Comparison of ENCODE assay signal across 8 mouse cellular contexts in the genomic region with DNA sequence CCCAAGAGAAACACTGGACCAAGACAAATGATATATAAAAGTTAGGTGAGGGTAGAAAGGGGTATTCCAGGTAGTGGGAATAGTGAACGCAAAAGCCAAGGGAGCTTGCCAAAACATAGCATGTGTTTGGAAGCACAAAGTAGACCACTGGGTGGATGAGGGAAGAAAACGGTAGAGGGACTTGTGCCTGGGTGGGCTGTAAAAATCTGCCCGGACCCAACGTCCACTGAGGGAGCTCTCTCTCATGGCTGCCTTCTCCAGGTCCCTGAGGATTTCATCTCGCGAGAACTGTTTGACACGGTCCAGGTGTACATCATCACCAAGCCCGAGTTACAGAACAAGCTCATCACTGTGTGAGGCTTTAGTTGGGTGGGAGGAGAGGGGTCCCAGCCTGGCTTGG. TPM values are rescaled to one million over a fixed set of nuclear protein-coding genes. Genes with fewer than 3 reads are reported as not detected.
DNase-seq lines count a peak whose midpoint lies in the region; ATAC-seq and TF ChIP-seq lines count a peak whose summit lies in the region.

No protein-coding gene starts in this region.

- H3K27me3 ChIP-seq in kidney, embryonic 14.5 days (ENCODE audit: control insufficient read depth, insufficient read depth, low read length): no peaks in the 10 kb centered on the region
- no peaks in the 10 kb centered on the region for H3K27me3 ChIP-seq in hindbrain, embryonic 15.5 days
- no peaks in the 10 kb centered on the region for H3K27me3 ChIP-seq in midbrain, embryonic 15.5 days (replicated peaks)

- H3K4me3 ChIP-seq in kidney, embryonic 14.5 days (ENCODE audit: low read length): peak overlapping the region; percentile 45
- H3K4me3 ChIP-seq in cortical plate, adult 2 months (ENCODE audit: insufficient read depth, low read length): peak overlapping the region; percentile 51
- peak overlapping the region; percentile 75 for H3K4me3 ChIP-seq in hindbrain, embryonic 15.5 days
- H3K4me3 ChIP-seq in midbrain, embryonic 15.5 days: peak overlapping the region; percentile 72
- no peak overlapping the region for H3K4me3 ChIP-seq in lung, adult 2 months (replicated peaks; ENCODE audit: extremely low read depth, low read depth, low read length)

- TF ChIP-seq CTCF in cortical plate, adult 2 months (IDR thresholded peaks at IDR 0.05; ENCODE audit: extremely low read depth, insufficient read depth, low read length): no peak
- TF ChIP-seq CTCF in lung, adult 2 months (IDR thresholded peaks at IDR 0.05; ENCODE audit: insufficient read depth, low read length): no peak

- ATAC-seq in kidney, embryonic 14.5 days (ENCODE audit: low FRiP score, low TSS enrichment): no peak
- ATAC-seq in hindbrain, embryonic 15.5 days (ENCODE audit: low FRiP score, low read depth): no peak
- ATAC-seq in midbrain, embryonic 15.5 days (replicated peaks): no peak

- no peak overlapping the region for H3K27ac ChIP-seq in kidney, embryonic 14.5 days (ENCODE audit: low read depth, low read length)
- H3K27ac ChIP-seq in cortical plate, adult 2 months (ENCODE audit: insufficient read depth, low read length): no peak overlapping the region
- H3K27ac ChIP-seq in hindbrain, embryonic 15.5 days (replicated peaks): no peak overlapping the region
- H3K27ac ChIP-seq in midbrain, embryonic 15.5 days: no peak overlapping the region; the same call in 1 of the 2 replicates

- DNase-seq in kidney, adult 8-10 months: no peak
- no peak for DNase-seq in right cerebral cortex, postnatal 10 days (ENCODE audit: low spot score in 2 of 2)
- no peak for DNase-seq in right cerebral cortex, postnatal 36 days (ENCODE audit: low spot score in 2 of 2)
- no peak for DNase-seq in lung, adult 2 months

- 35% methylated on average over 8 of the region's 8 CpGs for WGBS in kidney, embryonic 14.5 days
- WGBS in hindbrain, embryonic 15.5 days: 50% methylated on average over 8 of the region's 8 CpGs
- 54% methylated on average over 8 of the region's 8 CpGs for WGBS in midbrain, embryonic 15.5 days
- 32% methylated on average over 8 of the region's 8 CpGs for WGBS in lung, adult 2 months

- H3K9ac ChIP-seq in kidney, embryonic 14.5 days (ENCODE audit: low read depth, low read length): peak overlapping the region; percentile 65
- H3K9ac ChIP-seq in hindbrain, embryonic 15.5 days: peak overlapping the region; percentile 63; the same call in 1 of the 2 replicates
- H3K9ac ChIP-seq in midbrain, embryonic 15.5 days: peak overlapping the region; percentile 63

- H3K9me3 ChIP-seq in kidney, embryonic 14.5 days (ENCODE audit: control insufficient read depth, low read length): no peaks in the 10 kb centered on the region
- no peaks in the 10 kb centered on the region for H3K9me3 ChIP-seq in hindbrain, embryonic 15.5 days
- no peaks in the 10 kb centered on the region for H3K9me3 ChIP-seq in midbrain, embryonic 15.5 days

- no peak for TF ChIP-seq POLR2A in cortical plate, adult 2 months (IDR thresholded peaks at IDR 0.05; ENCODE audit: extremely low read depth, insufficient read depth, low read length)
- TF ChIP-seq POLR2A in lung, adult 2 months (IDR thresholded peaks at IDR 0.05; ENCODE audit: borderline replicate concordance, extremely low read depth, low read depth, low read length): no peak

- peaks cover 38% of the 10 kb centered on the region for H3K36me3 ChIP-seq in kidney, embryonic 14.5 days (ENCODE audit: control insufficient read depth, insufficient read depth, low read length)
- H3K36me3 ChIP-seq in hindbrain, embryonic 15.5 days: peaks cover 42% of the 10 kb centered on the region
- peaks cover 38% of the 10 kb centered on the region for H3K36me3 ChIP-seq in midbrain, embryonic 15.5 days (replicated peaks)

- peaks cover 19% of the 10 kb centered on the region; the same call in 1 of the 2 replicates for H3K4me1 ChIP-seq in kidney, embryonic 14.5 days (ENCODE audit: control insufficient read depth, insufficient read depth, low read length)
- H3K4me1 ChIP-seq in cortical plate, adult 2 months (ENCODE audit: control insufficient read depth, insufficient read depth, low read length): no peaks in the 10 kb centered on the region
- H3K4me1 ChIP-seq in hindbrain, embryonic 15.5 days (replicated peaks): peaks cover 46% of the 10 kb centered on the region
- peaks cover 50% of the 10 kb centered on the region for H3K4me1 ChIP-seq in midbrain, embryonic 15.5 days
- H3K4me1 ChIP-seq in lung, adult 2 months (ENCODE audit: control insufficient read depth, insufficient read depth, low read length): peaks cover 9% of the 10 kb centered on the region; the same call in 1 of the 2 replicates

- peak overlapping the region; percentile 77 for H3K4me2 ChIP-seq in kidney, embryonic 14.5 days (replicated peaks; ENCODE audit: low read depth, low read length)
- H3K4me2 ChIP-seq in hindbrain, embryonic 15.5 days: peak overlapping the region; percentile 72
- H3K4me2 ChIP-seq in midbrain, embryonic 15.5 days: peak overlapping the region; percentile 83

RNA-seq across cellular contexts. Expression of gene Nprl2, which starts 0.7 kb away (rescaled TPM):
- polyA plus RNA-seq in kidney, embryonic 14.5 days (2014; fragmentation: Nextera tagmentation; extraction: Ambion mirVana): 41.0 and 48.6 TPM in 2 replicates
- polyA plus RNA-seq in cortical plate, adult 2 months (2012; rRNA removed): 66.7 and 67.2 TPM in 2 replicates
- polyA plus RNA-seq in hindbrain, embryonic 15.5 days (2015; fragmentation: Nextera tagmentation; extraction: Ambion mirVana): 69.2 and 70.2 TPM in 2 replicates
- polyA plus RNA-seq in midbrain, embryonic 15.5 days (2015; fragmentation: Nextera tagmentation; extraction: Ambion mirVana): 78.4 and 81.6 TPM in 2 replicates
- polyA plus RNA-seq in lung, adult 2 months (2012; rRNA removed): 24.8 and 31.3 TPM in 2 replicates

RNA-seq across cellular contexts. Expression of gene Cyb561d2, which starts 0.7 kb away (rescaled TPM):
- 28.7 and 32.3 TPM in 2 replicates for polyA plus RNA-seq in kidney, embryonic 14.5 days (2014; fragmentation: Nextera tagmentation; extraction: Ambion mirVana)
- 29.5 and 31.3 TPM in 2 replicates for polyA plus RNA-seq in cortical plate, adult 2 months (2012; rRNA removed)
- polyA plus RNA-seq in hindbrain, embryonic 15.5 days (2015; fragmentation: Nextera tagmentation; extraction: Ambion mirVana): 45.3 and 47.3 TPM in 2 replicates
- 45.1 and 45.7 TPM in 2 replicates for polyA plus RNA-seq in midbrain, embryonic 15.5 days (2015; fragmentation: Nextera tagmentation; extraction: Ambion mirVana)
- polyA plus RNA-seq in lung, adult 2 months (2012; rRNA removed): 35.6 and 37.1 TPM in 2 replicates

RNA-seq across cellular contexts. Expression of gene Zmynd10, which starts 4.4 kb away (rescaled TPM):
- polyA plus RNA-seq in kidney, embryonic 14.5 days (2014; fragmentation: Nextera tagmentation; extraction: Ambion mirVana): 0.76 and 1.7 TPM in 2 replicates
- 6.0 and 6.7 TPM in 2 replicates for polyA plus RNA-seq in cortical plate, adult 2 months (2012; rRNA removed)
- polyA plus RNA-seq in hindbrain, embryonic 15.5 days (2015; fragmentation: Nextera tagmentation; extraction: Ambion mirVana): 3.4 and 4.3 TPM in 2 replicates
- 4.6 TPM in 2 replicates for polyA plus RNA-seq in midbrain, embryonic 15.5 days (2015; fragmentation: Nextera tagmentation; extraction: Ambion mirVana)
- 12.8 and 13.2 TPM in 2 replicates for polyA plus RNA-seq in lung, adult 2 months (2012; rRNA removed)

RNA-seq across cellular contexts. Expression of gene Rassf1, which starts 8.6 kb away (rescaled TPM):
- 53.2 and 60.1 TPM in 2 replicates for polyA plus RNA-seq in kidney, embryonic 14.5 days (2014; fragmentation: Nextera tagmentation; extraction: Ambion mirVana)
- 24.4 and 24.5 TPM in 2 replicates for polyA plus RNA-seq in cortical plate, adult 2 months (2012; rRNA removed)
- 43.6 and 43.9 TPM in 2 replicates for polyA plus RNA-seq in hindbrain, embryonic 15.5 days (2015; fragmentation: Nextera tagmentation; extraction: Ambion mirVana)
- polyA plus RNA-seq in midbrain, embryonic 15.5 days (2015; fragmentation: Nextera tagmentation; extraction: Ambion mirVana): 44.4 and 45.3 TPM in 2 replicates
- polyA plus RNA-seq in lung, adult 2 months (2012; rRNA removed): 43.7 and 45.5 TPM in 2 replicates

RNA-seq across cellular contexts. Expression of gene Tmem115, which starts 9.0 kb away (rescaled TPM):
- polyA plus RNA-seq in kidney, embryonic 14.5 days (2014; fragmentation: Nextera tagmentation; extraction: Ambion mirVana): 45.0 and 49.9 TPM in 2 replicates
- 35.4 and 36.5 TPM in 2 replicates for polyA plus RNA-seq in cortical plate, adult 2 months (2012; rRNA removed)
- polyA plus RNA-seq in hindbrain, embryonic 15.5 days (2015; fragmentation: Nextera tagmentation; extraction: Ambion mirVana): 48.1 and 48.5 TPM in 2 replicates
- polyA plus RNA-seq in midbrain, embryonic 15.5 days (2015; fragmentation: Nextera tagmentation; extraction: Ambion mirVana): 48.0 and 50.5 TPM in 2 replicates
- 57.6 and 59.4 TPM in 2 replicates for polyA plus RNA-seq in lung, adult 2 months (2012; rRNA removed)
